Mouse (Mus musculus): ENCODE data around the gene Slit3.

The Slit3 gene

DNA sequence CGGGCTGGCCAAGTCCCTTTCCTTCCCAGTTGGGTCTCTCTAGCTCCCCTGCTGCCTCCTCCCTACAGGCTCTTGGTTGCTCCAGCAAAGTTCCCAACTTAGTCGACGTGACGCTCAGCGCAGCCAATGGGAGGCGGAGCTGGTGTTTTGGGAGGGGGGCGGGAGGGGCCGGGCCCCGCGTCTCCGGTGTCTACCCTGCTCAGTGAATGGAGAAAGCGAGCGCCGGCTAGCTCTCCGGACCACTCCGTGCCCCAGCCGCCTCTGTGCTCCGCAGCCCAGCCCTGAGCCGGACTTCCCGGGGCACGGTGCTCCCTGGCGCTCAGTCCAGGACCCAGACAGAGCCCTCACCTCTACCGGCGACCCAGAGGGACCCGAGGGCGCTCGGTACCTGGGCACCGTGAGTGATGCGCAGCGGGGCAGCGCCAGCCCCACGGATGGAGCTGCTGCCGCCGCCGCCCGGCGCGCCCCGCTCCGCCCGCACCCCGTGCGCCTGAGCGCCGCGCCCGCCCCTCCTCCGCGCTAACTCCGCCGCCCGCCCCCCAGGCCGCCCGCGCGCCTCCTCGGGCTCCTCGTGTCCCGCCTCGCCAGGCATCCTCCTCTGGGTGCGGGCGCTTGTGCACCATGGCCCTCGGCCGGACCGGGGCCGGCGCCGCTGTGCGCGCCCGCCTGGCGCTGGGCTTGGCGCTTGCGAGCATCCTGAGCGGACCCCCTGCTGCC is at the start of gene Slit3:
TSS of gene Slit3 (plus strand) at position 331 of the 717 bp plus-strand sequence.
- in situ Hi-C loops (cut with MboI; ENCODE audit: low pct_unique_long_range_greater_than_20kb in 1 of 2, low sequenced_read_pairs in 2 of 2, unreplicated experiment in 1 of 2) = loop anchor here in 1 of 2 experiments (25.0 kb wide), 1 partner anchor 541 kb away; no protein-coding TSS in a partner anchor

DNA sequence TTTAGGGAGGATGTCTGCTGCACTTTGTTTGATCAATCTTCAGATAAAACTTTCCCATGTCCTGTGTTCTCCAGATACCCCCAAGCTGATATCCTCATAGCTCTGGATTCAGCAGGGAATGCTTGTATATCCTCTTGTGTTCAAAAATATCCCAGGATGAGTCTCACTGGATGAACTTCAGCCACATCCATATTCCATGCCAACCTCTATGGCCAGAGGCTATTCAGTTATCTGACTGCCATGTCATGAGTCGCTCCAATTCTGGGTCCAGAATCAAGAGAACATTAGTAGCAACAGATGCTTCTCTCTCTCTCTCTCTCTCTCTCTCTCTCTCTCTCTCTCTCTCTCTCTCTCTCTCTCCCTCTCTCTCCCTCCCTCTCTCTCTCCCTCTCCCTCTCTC is 49.6 kb upstream of the Slit3 start:
- in situ Hi-C loops (cut with MboI; ENCODE audit: low pct_unique_long_range_greater_than_20kb in 1 of 2, low sequenced_read_pairs in 2 of 2, unreplicated experiment in 1 of 2) = no loop called here

DNA sequence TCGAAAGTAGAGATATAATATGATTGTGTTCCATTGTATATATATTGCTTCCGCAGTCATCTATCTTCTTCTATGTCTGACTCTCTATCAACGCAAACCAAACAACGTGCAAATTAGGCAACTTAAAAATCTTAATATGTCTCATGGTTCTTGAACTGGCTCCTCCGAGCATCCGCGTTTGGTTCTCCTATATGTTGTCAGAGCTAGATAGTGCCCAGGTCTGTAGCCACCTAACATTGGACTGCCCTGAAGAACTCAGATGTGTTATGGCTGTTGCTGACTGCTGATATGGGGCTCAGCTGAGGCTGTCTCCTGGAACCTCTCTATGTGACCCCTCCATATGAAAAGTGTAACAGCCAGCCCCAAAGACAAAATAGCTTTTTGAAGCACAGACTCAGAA is 45.6 kb upstream of the Slit3 start:
- in situ Hi-C loops (cut with MboI; ENCODE audit: low pct_unique_long_range_greater_than_20kb in 1 of 2, low sequenced_read_pairs in 2 of 2, unreplicated experiment in 1 of 2) = no loop called here

DNA sequence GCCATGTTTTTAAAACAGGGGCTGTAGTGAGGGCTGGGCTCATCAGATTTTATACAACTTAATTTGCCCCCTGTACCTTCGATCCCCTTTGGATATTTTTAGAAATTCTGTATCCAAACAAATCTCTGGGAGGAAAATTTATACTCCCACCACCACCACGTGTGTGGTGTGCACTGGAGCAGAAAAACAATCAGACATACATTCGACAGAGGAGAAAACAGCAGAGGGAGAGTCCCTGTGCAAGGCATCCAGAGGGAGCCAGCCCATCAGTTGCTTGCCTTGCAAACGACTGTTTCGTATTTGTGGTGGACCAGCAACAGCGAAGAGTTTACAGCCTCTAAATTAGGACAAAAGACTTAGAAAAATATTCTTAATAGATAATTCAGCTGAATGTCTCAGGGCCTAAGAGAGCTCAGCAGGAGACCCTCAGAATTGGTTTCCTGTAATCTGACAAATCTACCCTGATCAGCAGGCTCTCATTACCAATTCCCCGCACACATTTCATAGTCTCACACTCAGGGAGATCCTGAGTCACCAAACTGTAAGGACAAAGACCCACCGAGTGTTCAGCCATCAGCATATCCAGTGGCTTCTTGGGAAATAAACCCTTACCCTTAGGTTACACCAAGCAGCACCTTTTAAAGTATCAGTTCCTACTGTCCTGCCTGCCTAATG is 40.4 kb upstream of the Slit3 start:
- in situ Hi-C loops (cut with MboI; ENCODE audit: low pct_unique_long_range_greater_than_20kb in 1 of 2, low sequenced_read_pairs in 2 of 2, unreplicated experiment in 1 of 2) = no loop called here

DNA sequence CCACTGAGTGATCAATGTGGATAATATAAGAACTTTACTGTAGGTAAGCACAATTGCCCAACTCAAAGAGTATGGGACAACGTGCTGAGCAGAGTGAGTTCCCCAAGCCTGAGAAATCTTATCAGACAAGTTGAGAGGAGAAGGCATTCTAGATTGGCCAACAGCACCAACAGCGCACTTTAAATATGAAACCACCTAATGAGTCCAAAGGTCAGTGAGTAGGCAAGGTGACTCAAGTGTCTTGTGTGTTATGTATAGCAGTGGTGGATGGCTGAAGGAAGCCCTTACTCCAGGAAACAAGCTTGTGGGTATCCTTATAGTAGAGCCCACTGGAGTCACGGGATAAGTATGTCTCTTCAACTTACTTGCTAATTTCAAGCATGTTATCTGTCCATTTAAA is 38.7 kb upstream of the Slit3 start:
- in situ Hi-C loops (cut with MboI; ENCODE audit: low pct_unique_long_range_greater_than_20kb in 1 of 2, low sequenced_read_pairs in 2 of 2, unreplicated experiment in 1 of 2) = no loop called here

DNA sequence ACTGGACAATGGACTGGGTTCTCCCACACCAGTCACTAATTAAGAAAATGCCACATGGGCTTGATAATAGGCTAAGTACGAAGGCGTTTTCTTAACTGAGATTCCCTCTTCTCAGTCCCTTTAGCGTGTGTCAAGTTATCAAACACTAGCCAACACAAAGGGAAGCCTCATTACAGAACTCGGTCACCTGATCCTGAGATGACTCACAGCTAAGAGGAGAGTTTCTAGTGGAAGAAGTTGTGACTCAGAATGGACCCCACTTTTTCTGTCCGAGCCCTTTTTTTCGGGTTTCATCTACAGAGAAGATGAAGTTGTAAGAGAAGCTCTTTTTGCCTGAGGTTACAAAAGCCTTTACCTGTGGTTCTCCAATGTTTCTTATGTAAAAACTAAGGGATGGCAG is 38.0 kb upstream of the Slit3 start:
- in situ Hi-C loops (cut with MboI; ENCODE audit: low pct_unique_long_range_greater_than_20kb in 1 of 2, low sequenced_read_pairs in 2 of 2, unreplicated experiment in 1 of 2) = no loop called here

DNA sequence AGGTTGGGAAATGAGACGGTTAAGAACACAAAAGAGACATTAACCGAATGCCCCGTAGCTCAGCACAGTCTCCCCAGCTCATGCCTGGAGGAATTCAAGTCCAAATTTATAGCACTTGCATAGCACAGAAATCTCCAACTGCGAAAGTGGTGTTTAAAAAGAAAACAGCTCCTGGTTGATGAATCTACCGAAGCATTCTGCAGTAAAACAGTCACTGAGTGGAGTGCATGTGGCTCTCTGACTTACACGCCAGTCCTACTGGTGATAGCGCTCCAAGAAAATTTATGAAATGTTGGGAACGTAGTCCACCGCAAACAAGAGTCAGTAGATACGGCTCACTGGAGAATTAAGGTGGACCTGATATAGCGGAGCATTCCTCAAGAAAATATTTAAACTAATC is 35.7 kb upstream of the Slit3 start:
- in situ Hi-C loops (cut with MboI; ENCODE audit: low pct_unique_long_range_greater_than_20kb in 1 of 2, low sequenced_read_pairs in 2 of 2, unreplicated experiment in 1 of 2) = no loop called here

DNA sequence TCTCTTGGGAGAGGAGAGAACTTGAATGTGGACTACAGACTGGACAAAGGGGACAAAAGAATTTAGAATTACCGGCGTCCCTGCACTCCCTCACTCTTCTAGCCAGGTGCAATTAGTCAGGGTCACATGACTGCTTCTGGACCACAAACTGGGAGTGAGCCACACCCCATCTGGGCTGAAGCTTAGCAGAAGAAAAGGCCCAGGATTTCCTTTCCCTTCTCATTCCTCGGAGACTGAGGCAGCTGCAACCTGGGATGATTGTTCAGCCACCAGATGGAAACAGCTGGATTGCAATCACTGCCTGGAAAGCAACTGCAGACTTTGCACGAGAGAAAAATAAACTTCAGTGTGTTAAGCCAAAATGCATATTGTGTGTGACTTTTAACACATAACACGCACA is 35.0 kb upstream of the Slit3 start:
- in situ Hi-C loops (cut with MboI; ENCODE audit: low pct_unique_long_range_greater_than_20kb in 1 of 2, low sequenced_read_pairs in 2 of 2, unreplicated experiment in 1 of 2) = no loop called here

DNA sequence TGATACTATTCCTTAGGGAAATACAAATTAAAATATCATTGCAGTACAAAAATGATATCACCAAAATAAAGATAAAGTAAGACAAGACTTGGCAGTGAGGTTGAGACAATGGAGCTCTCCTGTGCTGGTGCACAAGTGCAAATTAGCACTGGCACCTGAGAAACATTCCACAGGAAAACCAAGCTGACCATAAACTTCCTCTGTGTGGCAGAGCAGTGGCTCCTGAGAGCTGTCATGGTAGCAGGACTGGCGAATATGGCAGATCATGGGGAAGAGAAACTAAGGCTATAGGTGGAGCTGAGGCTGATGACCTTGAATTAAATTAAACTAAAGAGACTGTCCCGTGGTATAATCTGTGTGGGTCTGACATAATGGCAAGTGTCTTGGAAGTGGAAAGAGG is 33.6 kb upstream of the Slit3 start:
- in situ Hi-C loops (cut with MboI; ENCODE audit: low pct_unique_long_range_greater_than_20kb in 1 of 2, low sequenced_read_pairs in 2 of 2, unreplicated experiment in 1 of 2) = no loop called here

DNA sequence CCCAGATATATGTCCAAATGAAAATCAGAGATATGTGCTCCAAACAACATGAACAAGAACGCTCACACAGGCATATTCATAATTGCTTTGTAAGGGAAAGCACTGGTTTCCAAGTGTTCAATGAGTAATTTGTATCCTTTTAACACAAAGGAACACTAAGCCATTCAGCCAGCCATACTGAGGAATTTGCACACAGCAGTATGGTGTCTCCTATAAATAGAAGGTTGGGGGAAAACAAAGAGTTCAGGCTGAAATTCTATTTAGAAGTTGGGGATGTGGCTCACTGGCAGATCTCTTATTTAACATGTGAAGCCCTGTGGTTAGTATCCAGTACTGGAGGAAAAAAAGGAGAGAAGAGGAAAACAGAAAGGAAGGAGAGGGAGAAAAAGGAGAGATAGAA is 32.9 kb upstream of the Slit3 start:
- in situ Hi-C loops (cut with MboI; ENCODE audit: low pct_unique_long_range_greater_than_20kb in 1 of 2, low sequenced_read_pairs in 2 of 2, unreplicated experiment in 1 of 2) = no loop called here

DNA sequence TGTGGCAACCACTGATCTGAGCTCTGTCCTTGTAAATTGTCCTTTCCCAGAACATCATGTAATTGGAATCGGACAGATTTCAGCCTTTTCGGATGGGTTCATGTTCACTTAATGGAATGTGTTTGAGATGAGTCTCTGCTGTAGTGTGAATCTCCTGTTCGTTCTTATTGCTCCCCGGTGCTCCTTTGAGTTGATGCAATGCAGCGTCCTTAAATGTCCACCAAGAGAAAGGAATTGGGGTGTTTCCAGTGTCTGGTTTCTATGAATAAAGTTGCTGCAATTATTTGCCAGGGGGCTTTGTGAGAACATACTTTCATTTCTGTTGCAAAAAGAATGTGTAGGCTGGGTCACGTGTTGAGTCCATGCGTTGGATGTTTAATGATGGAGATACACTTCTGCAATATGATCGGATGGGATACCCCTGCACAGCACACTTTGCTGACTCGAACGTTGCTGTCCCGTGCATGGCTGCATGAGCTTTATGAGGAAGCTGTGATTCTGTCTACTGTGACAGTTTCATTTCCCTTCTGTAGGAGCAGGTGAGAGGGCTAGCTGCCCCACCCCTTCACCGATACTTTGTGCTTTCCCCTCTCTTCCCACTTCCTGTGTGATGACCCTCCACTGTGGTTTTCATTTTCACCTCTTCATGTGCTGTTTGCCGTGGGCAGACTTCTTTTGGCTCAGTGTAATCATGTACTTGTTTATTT is 30.2 kb upstream of the Slit3 start:
- in situ Hi-C loops (cut with MboI; ENCODE audit: low pct_unique_long_range_greater_than_20kb in 1 of 2, low sequenced_read_pairs in 2 of 2, unreplicated experiment in 1 of 2) = no loop called here

DNA sequence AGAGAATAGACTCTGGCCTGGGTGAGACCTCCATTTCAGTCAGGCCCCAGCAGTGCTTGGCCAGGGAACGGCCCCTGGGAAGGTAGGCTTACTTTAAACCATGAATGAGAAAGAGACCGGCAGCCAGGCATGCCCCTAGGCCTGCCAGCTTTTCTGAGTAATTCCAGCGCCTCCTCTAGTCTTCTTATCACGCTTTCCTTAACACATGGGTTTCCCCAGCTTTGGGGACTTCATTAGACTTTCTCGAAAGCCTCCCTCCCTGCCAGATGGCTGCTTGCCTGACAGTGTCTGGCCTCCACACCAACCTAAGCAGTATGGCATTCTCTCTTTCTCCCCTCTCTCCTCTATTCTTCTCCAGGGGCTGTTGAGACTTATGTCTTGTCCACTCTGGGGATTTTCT is 24.5 kb upstream of the Slit3 start:
- in situ Hi-C loops (cut with MboI; ENCODE audit: low pct_unique_long_range_greater_than_20kb in 1 of 2, low sequenced_read_pairs in 2 of 2, unreplicated experiment in 1 of 2) = no loop called here

DNA sequence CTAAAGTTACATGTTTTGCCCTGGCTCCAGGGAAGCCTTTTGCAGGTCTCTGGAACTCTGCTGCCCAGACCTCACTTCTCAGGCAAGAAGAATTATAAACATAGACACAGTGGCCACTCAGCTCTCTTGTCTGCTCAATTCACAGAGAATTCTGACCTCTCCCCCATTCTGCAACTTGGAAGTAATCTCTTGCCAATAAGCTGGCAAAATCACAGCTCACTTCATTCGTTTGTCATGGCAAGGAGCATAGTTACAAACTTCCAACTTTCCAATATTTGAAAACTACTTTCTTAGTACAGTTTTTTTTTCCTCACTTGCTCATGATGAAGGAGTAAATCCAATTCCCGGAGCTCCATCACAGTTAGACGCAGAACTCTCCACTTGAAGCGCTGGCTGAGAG is 11.2 kb upstream of the Slit3 start:
- in situ Hi-C loops (cut with MboI; ENCODE audit: low pct_unique_long_range_greater_than_20kb in 1 of 2, low sequenced_read_pairs in 2 of 2, unreplicated experiment in 1 of 2) = loop anchor here in 1 of 2 experiments (25.0 kb wide), 1 partner anchor 553 kb away; no protein-coding TSS in a partner anchor

DNA sequence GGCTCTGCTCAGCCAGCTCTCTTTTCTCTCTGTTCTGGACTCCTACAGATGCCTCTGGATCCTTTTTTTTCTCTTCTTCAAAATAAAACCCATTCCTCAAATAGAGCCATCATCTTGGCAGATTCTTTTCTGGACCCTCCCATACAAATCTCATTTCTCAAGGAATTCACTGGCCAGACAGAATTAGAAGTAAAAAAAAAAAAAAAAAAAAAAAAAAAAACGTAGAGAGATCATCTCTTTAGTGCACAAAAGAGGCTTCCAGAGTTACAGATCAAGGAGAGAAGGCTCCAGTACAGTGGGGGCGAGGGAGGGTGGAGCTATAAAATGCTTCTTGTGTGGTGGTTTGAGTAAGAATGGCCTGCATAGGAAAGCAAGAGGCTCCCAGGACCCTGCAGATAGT is 10.2 kb upstream of the Slit3 start:
- in situ Hi-C loops (cut with MboI; ENCODE audit: low pct_unique_long_range_greater_than_20kb in 1 of 2, low sequenced_read_pairs in 2 of 2, unreplicated experiment in 1 of 2) = loop anchor here in 1 of 2 experiments (25.0 kb wide), 1 partner anchor 552 kb away; no protein-coding TSS in a partner anchor

DNA sequence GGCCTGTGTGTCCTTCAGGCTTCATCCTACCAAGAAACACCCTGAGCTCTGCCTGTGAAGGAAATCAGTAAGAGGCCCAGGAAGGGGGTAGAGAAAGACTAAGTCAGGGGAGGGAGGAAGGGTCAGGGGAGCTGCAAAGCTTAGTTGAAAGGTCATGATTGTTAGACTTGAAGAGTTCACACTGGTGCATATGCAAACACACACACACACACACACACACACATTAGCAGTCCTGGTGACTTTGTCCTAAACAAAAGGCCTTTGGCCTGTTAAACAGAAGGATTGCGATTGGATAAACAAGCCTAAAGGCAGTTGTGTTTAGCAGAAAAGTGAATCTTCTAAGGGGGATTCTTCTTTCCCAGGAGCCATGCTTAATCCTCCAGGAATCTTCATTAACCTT is 7.7 kb upstream of the Slit3 start:
- in situ Hi-C loops (cut with MboI; ENCODE audit: low pct_unique_long_range_greater_than_20kb in 1 of 2, low sequenced_read_pairs in 2 of 2, unreplicated experiment in 1 of 2) = loop anchor here in 1 of 2 experiments (25.0 kb wide), 1 partner anchor 549 kb away; no protein-coding TSS in a partner anchor

DNA sequence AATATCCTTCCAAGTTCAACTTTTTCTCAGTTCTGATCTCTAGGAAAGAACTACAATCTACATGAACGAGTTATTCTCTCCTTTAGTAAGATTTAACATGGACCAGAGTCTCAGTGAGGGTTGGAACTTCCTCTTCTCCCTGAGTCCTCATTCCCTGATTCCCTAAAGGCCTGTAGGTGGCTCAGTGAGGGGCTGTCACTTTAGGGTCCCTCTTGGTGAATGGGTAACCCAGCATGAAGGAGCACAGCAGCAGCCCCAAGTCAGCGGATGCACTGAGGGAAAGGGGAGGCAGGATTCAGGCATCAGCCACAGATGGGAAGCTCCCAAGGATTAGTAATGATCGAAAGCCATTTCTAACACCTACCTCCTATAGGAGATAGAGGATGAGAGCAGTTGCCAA is 4.6 kb upstream of the Slit3 start:
- in situ Hi-C loops (cut with MboI; ENCODE audit: low pct_unique_long_range_greater_than_20kb in 1 of 2, low sequenced_read_pairs in 2 of 2, unreplicated experiment in 1 of 2) = loop anchor here in 1 of 2 experiments (25.0 kb wide), 1 partner anchor 546 kb away; no protein-coding TSS in a partner anchor

DNA sequence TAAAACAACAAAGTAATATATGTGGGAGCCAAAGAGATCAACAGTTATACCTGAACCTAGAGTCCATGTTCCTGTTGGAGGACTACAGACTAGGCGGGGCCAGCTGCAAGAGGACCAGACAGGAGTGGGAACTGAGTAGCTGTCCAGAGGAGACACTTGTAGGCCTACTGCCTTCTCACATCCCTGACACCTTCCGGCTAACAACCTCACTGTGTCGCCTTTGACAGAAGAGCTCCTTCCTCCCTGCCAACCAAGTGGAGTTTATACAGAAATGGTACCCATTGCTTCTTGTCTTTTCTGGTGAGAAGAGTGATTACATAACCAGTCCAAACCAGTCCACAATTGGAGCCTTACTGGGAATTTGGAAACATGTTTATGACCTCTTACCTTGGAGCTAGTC is 3.2 kb upstream of the Slit3 start:
- in situ Hi-C loops (cut with MboI; ENCODE audit: low pct_unique_long_range_greater_than_20kb in 1 of 2, low sequenced_read_pairs in 2 of 2, unreplicated experiment in 1 of 2) = loop anchor here in 1 of 2 experiments (25.0 kb wide), 1 partner anchor 544 kb away; no protein-coding TSS in a partner anchor

DNA sequence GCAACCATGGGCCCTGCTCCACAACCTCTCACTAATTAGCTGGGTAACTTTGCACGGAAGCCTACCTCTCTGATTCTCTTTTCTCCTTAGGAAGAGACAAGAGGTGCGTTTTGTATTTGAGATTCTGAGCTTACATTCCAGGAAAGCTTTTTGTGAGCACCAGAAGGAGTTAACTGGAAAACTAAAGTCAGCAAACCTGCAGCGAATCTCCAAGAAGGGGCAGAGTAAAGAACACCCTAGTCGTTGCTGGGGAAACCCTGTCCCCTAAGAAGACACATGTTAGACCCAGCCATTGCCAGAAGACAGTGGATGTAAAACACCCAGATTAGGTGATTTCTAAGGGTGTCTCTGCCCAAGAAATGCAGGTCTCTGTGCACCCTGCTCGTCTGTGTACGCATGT is 2.3 kb upstream of the Slit3 start:
- in situ Hi-C loops (cut with MboI; ENCODE audit: low pct_unique_long_range_greater_than_20kb in 1 of 2, low sequenced_read_pairs in 2 of 2, unreplicated experiment in 1 of 2) = loop anchor here in 1 of 2 experiments (25.0 kb wide), 1 partner anchor 544 kb away; no protein-coding TSS in a partner anchor

DNA sequence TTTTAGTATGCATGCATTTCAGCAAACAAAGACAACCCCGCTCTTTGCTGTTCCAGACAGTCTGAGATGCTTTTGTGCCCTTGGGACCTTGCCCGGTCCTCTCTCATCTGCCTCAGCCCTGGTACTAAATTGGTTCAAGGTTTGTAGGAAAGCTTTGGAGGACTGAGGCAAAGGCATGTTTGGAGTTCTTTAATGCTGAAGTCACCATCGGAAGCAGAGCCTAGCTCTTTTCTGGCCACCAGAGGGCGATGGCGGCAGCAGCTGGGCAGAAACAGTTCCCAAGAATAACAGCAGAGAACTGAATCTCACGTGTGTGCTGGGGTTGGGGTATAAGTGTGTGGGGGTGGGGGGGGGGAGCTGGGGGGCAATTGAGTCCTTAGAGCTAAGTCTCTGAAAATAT is 1.7 kb upstream of the Slit3 start:
- in situ Hi-C loops (cut with MboI; ENCODE audit: low pct_unique_long_range_greater_than_20kb in 1 of 2, low sequenced_read_pairs in 2 of 2, unreplicated experiment in 1 of 2) = loop anchor here in 1 of 2 experiments (25.0 kb wide), 1 partner anchor 543 kb away; no protein-coding TSS in a partner anchor
